Mouse (Mus musculus): Measurements from ENCODE around the gene Hnrnpf.

DNA sequence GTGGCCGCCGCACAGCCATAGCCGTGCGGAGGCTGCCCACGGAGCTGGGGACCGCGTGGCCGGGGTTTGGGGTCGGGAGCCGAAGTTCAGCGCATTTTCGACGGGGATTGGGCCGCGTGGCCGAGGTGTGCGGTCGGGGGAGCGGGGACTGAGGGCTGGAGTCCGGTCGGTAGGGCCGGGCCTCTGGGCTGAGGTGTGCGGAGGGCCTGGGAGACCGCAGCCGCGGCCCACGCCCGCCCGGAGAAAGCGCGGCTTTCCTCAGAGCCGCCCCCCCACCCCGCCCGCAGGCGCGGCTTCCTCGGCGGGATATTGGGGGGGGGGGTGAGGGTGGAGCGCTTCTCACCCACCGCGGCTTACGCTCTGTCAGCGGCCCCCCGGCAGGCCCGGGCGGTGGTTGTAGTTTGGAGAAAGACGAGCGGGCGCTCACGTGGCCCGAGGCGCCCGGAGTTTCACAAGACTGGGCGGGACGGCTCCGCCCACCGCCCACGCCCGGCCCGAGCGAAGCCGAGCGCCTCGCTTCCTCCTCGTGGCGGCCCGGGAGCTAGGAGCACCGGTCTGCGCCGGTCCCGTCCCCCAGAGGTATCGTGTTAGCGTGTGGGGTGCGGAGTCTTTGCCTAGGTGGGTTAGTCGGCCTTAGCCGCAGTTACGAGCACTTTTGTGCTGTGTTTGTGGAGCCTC is 7.3 kb downstream of the Hnrnpf start:
- TF ChIP-seq FLI1 (IDR thresholded peaks at IDR 0.05; ENCODE audit: low read length) (no peak), GATA1 (IDR thresholded peaks at IDR 0.05; ENCODE audit: borderline replicate concordance, low read length) (no peak)
